Mouse (Mus musculus): Measurements from ENCODE around the gene Mdp1. TPM values are rescaled to one million over a fixed set of nuclear protein-coding genes. Genes with fewer than 3 reads are reported as not detected.

Gene Mdp1
- polyA plus RNA-seq, 1 experiment, result 33.2 TPM

GRCm38 (mm10) chr14:55618486-55619195 is 41.7 kb downstream of the Mdp1 start:
- no peak overlapping the region for H3K27ac ChIP-seq (ENCODE audit: insufficient read depth, low read length)
- peak overlapping the region; percentile 52 for H3K9ac ChIP-seq (ENCODE audit: low read depth, poor library complexity, severe bottlenecking)

GRCm38 (mm10) chr14:55617822-55618221 is 42.5 kb downstream of the Mdp1 start, which contains the start of gene Rec8:
Gene Rec8 (plus strand): TSS chr14:55618037.
- peak; percentile 33 for TF ChIP-seq CTCF (IDR thresholded peaks at IDR 0.05; ENCODE audit: low read depth, low read length)
- TF ChIP-seq POLR2A (IDR thresholded peaks at IDR 0.05; ENCODE audit: insufficient read depth, low read length), result no peak
- Histone ChIP-seq H3K27ac (ENCODE audit: insufficient read depth, low read length) (peak within 1 kb of the TSS; percentile 67), H3K9ac (ENCODE audit: low read depth, poor library complexity, severe bottlenecking) (peak within 1 kb of the TSS; percentile 52), H3K4me1 (ENCODE audit: control insufficient read depth, insufficient read depth, low read length) (peaks cover 3% of the 10 kb centered on the region), H3K4me3 (ENCODE audit: low read depth, low read length) (peak within 1 kb of the TSS; percentile 28), H3K36me3 (ENCODE audit: control insufficient read depth, insufficient read depth, low read length, poor library complexity, severe bottlenecking) (no peaks in the 10 kb centered on the region), H3K27me3 (ENCODE audit: control insufficient read depth, insufficient read depth, low read length, poor library complexity, severe bottlenecking) (no peaks in the 10 kb centered on the region), H3K9me3 (replicated peaks; ENCODE audit: control insufficient read depth, insufficient read depth, low read length, poor library complexity, severe bottlenecking) (no peaks in the 10 kb centered on the region)

More at GRCm38 (mm10) chr14:55618486-55619195, 41.7 kb downstream of the Mdp1 start:
- Histone ChIP-seq H3K27me3 (ENCODE audit: control insufficient read depth, insufficient read depth, low read length, poor library complexity, severe bottlenecking) (no peaks in the 10 kb centered on the region), H3K9me3 (replicated peaks; ENCODE audit: control insufficient read depth, insufficient read depth, low read length, poor library complexity, severe bottlenecking) (no peaks in the 10 kb centered on the region), H3K36me3 (ENCODE audit: control insufficient read depth, insufficient read depth, low read length, poor library complexity, severe bottlenecking) (no peaks in the 10 kb centered on the region), H3K4me1 (ENCODE audit: control insufficient read depth, insufficient read depth, low read length) (peaks cover 5% of the 10 kb centered on the region), H3K4me3 (ENCODE audit: low read depth, low read length) (peak overlapping the region; percentile 28)
- TF ChIP-seq POLR2A (IDR thresholded peaks at IDR 0.05; ENCODE audit: insufficient read depth, low read length), result no peak
- TF ChIP-seq CTCF (IDR thresholded peaks at IDR 0.05; ENCODE audit: low read depth, low read length), result no peak
- TF ChIP-seq EP300 (IDR thresholded peaks at IDR 0.05; ENCODE audit: insufficient read depth, low read depth, low read length), result no peak

GRCm38 (mm10) chr14:55616844-55617243 is 43.5 kb downstream of the Mdp1 start:
- H3K36me3 ChIP-seq (ENCODE audit: control insufficient read depth, insufficient read depth, low read length, poor library complexity, severe bottlenecking), result no peaks in the 10 kb centered on the region
- no peak overlapping the region for H3K4me3 ChIP-seq (ENCODE audit: low read depth, low read length)
- TF ChIP-seq EP300 (IDR thresholded peaks at IDR 0.05; ENCODE audit: insufficient read depth, low read depth, low read length), result no peak
- TF ChIP-seq POLR2A (IDR thresholded peaks at IDR 0.05; ENCODE audit: insufficient read depth, low read length), result no peak
- TF ChIP-seq CTCF (IDR thresholded peaks at IDR 0.05; ENCODE audit: low read depth, low read length), result no peak

GRCm38 (mm10) chr14:55615876-55616275 is 44.4 kb downstream of the Mdp1 start:
- Histone ChIP-seq H3K27me3 (ENCODE audit: control insufficient read depth, insufficient read depth, low read length, poor library complexity, severe bottlenecking) (no peaks in the 10 kb centered on the region), H3K4me1 (ENCODE audit: control insufficient read depth, insufficient read depth, low read length) (no peaks in the 10 kb centered on the region), H3K4me3 (ENCODE audit: low read depth, low read length) (no peak overlapping the region), H3K36me3 (ENCODE audit: control insufficient read depth, insufficient read depth, low read length, poor library complexity, severe bottlenecking) (no peaks in the 10 kb centered on the region), H3K9me3 (replicated peaks; ENCODE audit: control insufficient read depth, insufficient read depth, low read length, poor library complexity, severe bottlenecking) (no peaks in the 10 kb centered on the region), H3K27ac (ENCODE audit: insufficient read depth, low read length) (no peak overlapping the region), H3K9ac (ENCODE audit: low read depth, poor library complexity, severe bottlenecking) (no peak overlapping the region)
- TF ChIP-seq CTCF (IDR thresholded peaks at IDR 0.05; ENCODE audit: low read depth, low read length) (no peak), EP300 (IDR thresholded peaks at IDR 0.05; ENCODE audit: insufficient read depth, low read depth, low read length) (no peak)

More at GRCm38 (mm10) chr14:55616844-55617243, 43.5 kb downstream of the Mdp1 start:
- peak overlapping the region; percentile 67 for H3K27ac ChIP-seq (ENCODE audit: insufficient read depth, low read length)
- H3K4me1 ChIP-seq (ENCODE audit: control insufficient read depth, insufficient read depth, low read length), result no peaks in the 10 kb centered on the region
- H3K9me3 ChIP-seq (replicated peaks; ENCODE audit: control insufficient read depth, insufficient read depth, low read length, poor library complexity, severe bottlenecking), result no peaks in the 10 kb centered on the region
- no peaks in the 10 kb centered on the region for H3K27me3 ChIP-seq (ENCODE audit: control insufficient read depth, insufficient read depth, low read length, poor library complexity, severe bottlenecking)
- no peak overlapping the region for H3K9ac ChIP-seq (ENCODE audit: low read depth, poor library complexity, severe bottlenecking)

- Histone ChIP-seq H3K4me3 (ENCODE audit: low read depth, low read length) (no peak overlapping the region), H3K9me3 (replicated peaks; ENCODE audit: control insufficient read depth, insufficient read depth, low read length, poor library complexity, severe bottlenecking) (no peaks in the 10 kb centered on the region), H3K4me1 (ENCODE audit: control insufficient read depth, insufficient read depth, low read length) (no peaks in the 10 kb centered on the region), H3K27ac (ENCODE audit: insufficient read depth, low read length) (no peak overlapping the region), H3K27me3 (ENCODE audit: control insufficient read depth, insufficient read depth, low read length, poor library complexity, severe bottlenecking) (no peaks in the 10 kb centered on the region), H3K9ac (ENCODE audit: low read depth, poor library complexity, severe bottlenecking) (no peak overlapping the region), H3K36me3 (ENCODE audit: control insufficient read depth, insufficient read depth, low read length, poor library complexity, severe bottlenecking) (no peaks in the 10 kb centered on the region)
- TF ChIP-seq POLR2A (IDR thresholded peaks at IDR 0.05; ENCODE audit: insufficient read depth, low read length) (no peak), CTCF (IDR thresholded peaks at IDR 0.05; ENCODE audit: low read depth, low read length) (no peak), EP300 (IDR thresholded peaks at IDR 0.05; ENCODE audit: insufficient read depth, low read depth, low read length) (no peak)
Observed at GRCm38 (mm10) chr14:55614565-55615178, 45.6 kb downstream of the Mdp1 start.

- H3K9me3 ChIP-seq (replicated peaks; ENCODE audit: control insufficient read depth, insufficient read depth, low read length, poor library complexity, severe bottlenecking), result no peaks in the 10 kb centered on the region
- TF ChIP-seq POLR2A (IDR thresholded peaks at IDR 0.05; ENCODE audit: insufficient read depth, low read length) (no peak), EP300 (IDR thresholded peaks at IDR 0.05; ENCODE audit: insufficient read depth, low read depth, low read length) (no peak), CTCF (IDR thresholded peaks at IDR 0.05; ENCODE audit: low read depth, low read length) (no peak)
- no peaks in the 10 kb centered on the region for H3K4me1 ChIP-seq (ENCODE audit: control insufficient read depth, insufficient read depth, low read length)
- peaks cover 13% of the 10 kb centered on the region for H3K36me3 ChIP-seq (ENCODE audit: control insufficient read depth, insufficient read depth, low read length, poor library complexity, severe bottlenecking)
- H3K4me3 ChIP-seq (ENCODE audit: low read depth, low read length), result no peak overlapping the region
- H3K27me3 ChIP-seq (ENCODE audit: control insufficient read depth, insufficient read depth, low read length, poor library complexity, severe bottlenecking), result no peaks in the 10 kb centered on the region
- no peak overlapping the region for H3K9ac ChIP-seq (ENCODE audit: low read depth, poor library complexity, severe bottlenecking)
- H3K27ac ChIP-seq (ENCODE audit: insufficient read depth, low read length), result no peak overlapping the region
Observed at GRCm38 (mm10) chr14:55613346-55613745, 47.0 kb downstream of the Mdp1 start.
